Mouse (Mus musculus) regulatory T cell (primary cell): Measurements from ENCODE around the gene Gm28363.
"Not testable (repeated sequence)": the region's sequence is repeated elsewhere in the genome, so short reads cannot be mapped to it uniquely, and the experiment has no call there.

Experiments used
- in situ Hi-C: fragments of 300-600 bp; cut with MboI, MseI; formaldehyde crosslinking; loops from one replicate; pipeline ENCODE4 v1.15.1; 2025; ENCODE audit warnings: high pct_unique_total_duplicates

Gene Gm28363

DNA sequence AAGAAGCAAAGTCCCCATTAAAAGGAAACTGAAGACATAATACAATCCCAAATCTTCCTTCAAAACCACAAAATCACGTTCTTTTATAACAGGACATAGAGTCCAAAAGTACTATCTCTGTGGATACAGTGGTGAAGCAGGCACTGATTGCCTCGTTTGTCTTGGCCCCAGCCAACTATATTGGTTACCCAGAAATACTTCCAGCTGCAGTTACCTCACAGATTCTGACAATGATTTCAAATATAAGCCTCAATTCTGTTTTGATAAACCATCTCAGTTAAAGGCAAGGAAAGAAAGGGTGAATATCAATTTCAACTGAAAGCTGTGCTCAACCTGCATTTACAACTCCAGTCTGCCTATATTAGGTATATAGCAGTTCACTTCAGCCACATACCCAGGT, at the start of gene Gm28363:
TSS of gene Gm28363 (plus strand) at position 301 of the 400 bp plus-strand sequence.
- in situ Hi-C loops = not testable (repeated sequence)

GRCm38 (mm10) chr1:117650236-117650635, 46.7 kb upstream of the Gm28363 start:
- in situ Hi-C loops = not testable (repeated sequence)
